7 mouse cellular contexts compared by ENCODE assay signal in genomic region chr11:96849145-96849544, GRCm38 (mm10). TPM values are rescaled to one million over a fixed set of nuclear protein-coding genes. Genes with fewer than 3 reads are reported as not detected.
DNase-seq lines count a peak whose midpoint lies in the region; ATAC-seq and TF ChIP-seq lines count a peak whose summit lies in the region.
"Not testable (repeated sequence)": the region's sequence is repeated elsewhere in the genome, so short reads cannot be mapped to it uniquely, and the experiment has no call there.

No protein-coding gene starts in this region.

- WGBS in embryonic facial prominence, embryonic 12.5 days, result 74% methylated on average over 5 of the region's 5 CpGs
- 72% methylated on average over 5 of the region's 5 CpGs for WGBS in forebrain, embryonic 16.5 days
- 69% methylated on average over 5 of the region's 5 CpGs for WGBS in heart, postnatal 0 days
- 75% methylated on average over 5 of the region's 5 CpGs for WGBS in intestine, embryonic 16.5 days
- 80% methylated on average over 5 of the region's 5 CpGs for WGBS in limb, embryonic 12.5 days
- WGBS in lung, embryonic 14.5 days, result 68% methylated on average over 5 of the region's 5 CpGs
- WGBS in neural tube, embryonic 11.5 days, result 76% methylated on average over 5 of the region's 5 CpGs

- not testable (repeated sequence) for H3K27ac ChIP-seq in embryonic facial prominence, embryonic 12.5 days; forebrain, embryonic 16.5 days (ENCODE audit: low read length); intestine, embryonic 16.5 days (ENCODE audit: low read length); lung, embryonic 14.5 days (ENCODE audit: low read depth); neural tube, embryonic 11.5 days (ENCODE audit: low read depth, low read length)
- H3K27ac ChIP-seq in heart, postnatal 0 days (ENCODE audit: low read depth), result peak overlapping the region; percentile 62; the same call in 1 of the 2 replicates
- peak overlapping the region; percentile 72; the same call in 1 of the 2 replicates for H3K27ac ChIP-seq in limb, embryonic 12.5 days

- TF ChIP-seq EP300 in heart, postnatal 0 days (IDR thresholded peaks at IDR 0.05; ENCODE audit: low read depth), result not testable (repeated sequence)

- H3K4me3 ChIP-seq in embryonic facial prominence, embryonic 12.5 days, result peak overlapping the region; percentile 70
- not testable (repeated sequence) for H3K4me3 ChIP-seq in forebrain, embryonic 16.5 days (replicated peaks; ENCODE audit: low read length)
- H3K4me3 ChIP-seq in heart, postnatal 0 days (ENCODE audit: low read depth, low read length), result peak overlapping the region; percentile 79
- H3K4me3 ChIP-seq in intestine, embryonic 16.5 days (ENCODE audit: low read length), result peak overlapping the region; percentile 71
- H3K4me3 ChIP-seq in limb, embryonic 12.5 days (replicated peaks), result peak overlapping the region; percentile 71
- H3K4me3 ChIP-seq in lung, embryonic 14.5 days (ENCODE audit: low read depth, low read length), result peak overlapping the region; percentile 68
- H3K4me3 ChIP-seq in neural tube, embryonic 11.5 days (ENCODE audit: low read depth, low read length), result peak overlapping the region; percentile 49; the same call in 1 of the 2 replicates

- ATAC-seq in embryonic facial prominence, embryonic 12.5 days (ENCODE audit: insufficient number of reproducible peaks, insufficient read depth, low FRiP score, low TSS enrichment); forebrain, embryonic 16.5 days; heart, postnatal 0 days (ENCODE audit: insufficient read depth, low read depth); intestine, embryonic 16.5 days; limb, embryonic 12.5 days (ENCODE audit: insufficient number of reproducible peaks, insufficient read depth, low FRiP score, low TSS enrichment, low read depth); lung, embryonic 14.5 days (ENCODE audit: insufficient read depth); neural tube, embryonic 11.5 days (ENCODE audit: insufficient read depth, low FRiP score, low TSS enrichment): not testable (repeated sequence)

- not testable (repeated sequence) for DNase-seq in heart, postnatal 0 days (ENCODE audit: low spot score); lung, embryonic 14.5 days; neural tube, embryonic 11.5 days (ENCODE audit: low spot score)

- not testable (repeated sequence) for TF ChIP-seq CTCF in heart, postnatal 0 days (IDR thresholded peaks at IDR 0.05; ENCODE audit: low read depth); lung, embryonic 14.5 days (IDR thresholded peaks at IDR 0.05; ENCODE audit: low read depth)

- not testable (repeated sequence) for H3K27me3 ChIP-seq in embryonic facial prominence, embryonic 12.5 days; heart, postnatal 0 days (ENCODE audit: control insufficient read depth, insufficient read depth, low read length); intestine, embryonic 16.5 days (replicated peaks; ENCODE audit: control insufficient read depth, insufficient read depth, low read length); limb, embryonic 12.5 days; lung, embryonic 14.5 days (ENCODE audit: insufficient read depth, low read length); neural tube, embryonic 11.5 days (ENCODE audit: control insufficient read depth, insufficient read depth, low read length)
- H3K27me3 ChIP-seq in forebrain, embryonic 16.5 days (replicated peaks; ENCODE audit: control insufficient read depth, insufficient read depth, low read length), result peaks cover 12% of the 10 kb centered on the region; the same call in 1 of the 2 replicates

- H3K36me3 ChIP-seq in embryonic facial prominence, embryonic 12.5 days; forebrain, embryonic 16.5 days (ENCODE audit: control insufficient read depth, insufficient read depth); intestine, embryonic 16.5 days (ENCODE audit: control insufficient read depth, insufficient read depth, low read length); limb, embryonic 12.5 days; lung, embryonic 14.5 days (ENCODE audit: insufficient read depth); neural tube, embryonic 11.5 days (ENCODE audit: control insufficient read depth, insufficient read depth, low read length): not testable (repeated sequence)
- H3K36me3 ChIP-seq in heart, postnatal 0 days (replicated peaks; ENCODE audit: control insufficient read depth, insufficient read depth, low read length), result 0 out of 2 replicates have a peak, but pooled peaks cover 10% of the 10 kb centered on the region

- H3K9ac ChIP-seq in embryonic facial prominence, embryonic 12.5 days, result peak overlapping the region; percentile 86
- H3K9ac ChIP-seq in forebrain, embryonic 16.5 days (replicated peaks; ENCODE audit: low read depth, low read length); heart, postnatal 0 days (replicated peaks; ENCODE audit: low read depth, low read length); limb, embryonic 12.5 days (replicated peaks): not testable (repeated sequence)
- peak overlapping the region; percentile 79; the same call in 1 of the 2 replicates for H3K9ac ChIP-seq in intestine, embryonic 16.5 days (ENCODE audit: low read depth, low read length)
- H3K9ac ChIP-seq in lung, embryonic 14.5 days, result peak overlapping the region; percentile 82; the same call in 1 of the 2 replicates
- H3K9ac ChIP-seq in neural tube, embryonic 11.5 days (ENCODE audit: low read length), result 0 out of 2 replicates have a peak overlapping the region, but pooled peaks have one; percentile 57

- peak overlapping the region; percentile 80 for H3K4me2 ChIP-seq in embryonic facial prominence, embryonic 12.5 days (replicated peaks)
- H3K4me2 ChIP-seq in forebrain, embryonic 16.5 days (ENCODE audit: low read length), result peak overlapping the region; percentile 61; the same call in 1 of the 2 replicates
- peak overlapping the region; percentile 80 for H3K4me2 ChIP-seq in heart, postnatal 0 days (ENCODE audit: low read depth, low read length)
- H3K4me2 ChIP-seq in intestine, embryonic 16.5 days (ENCODE audit: low read depth, low read length), result peak overlapping the region; percentile 90
- peak overlapping the region; percentile 70 for H3K4me2 ChIP-seq in limb, embryonic 12.5 days
- peak overlapping the region; percentile 83 for H3K4me2 ChIP-seq in lung, embryonic 14.5 days
- H3K4me2 ChIP-seq in neural tube, embryonic 11.5 days (ENCODE audit: low read depth), result peak overlapping the region; percentile 85

- H3K9me3 ChIP-seq in embryonic facial prominence, embryonic 12.5 days; forebrain, embryonic 16.5 days (ENCODE audit: control insufficient read depth, low read length); heart, postnatal 0 days (replicated peaks; ENCODE audit: control insufficient read depth, low read length); intestine, embryonic 16.5 days (ENCODE audit: control insufficient read depth, low read length); limb, embryonic 12.5 days; lung, embryonic 14.5 days (ENCODE audit: low read depth, low read length); neural tube, embryonic 11.5 days (ENCODE audit: control insufficient read depth, low read length): not testable (repeated sequence)

- H3K4me1 ChIP-seq in embryonic facial prominence, embryonic 12.5 days, result peaks cover 13% of the 10 kb centered on the region; the same call in 1 of the 2 replicates
- not testable (repeated sequence) for H3K4me1 ChIP-seq in forebrain, embryonic 16.5 days (replicated peaks; ENCODE audit: control insufficient read depth, insufficient read depth, low read length); heart, postnatal 0 days (ENCODE audit: control insufficient read depth, insufficient read depth); intestine, embryonic 16.5 days (ENCODE audit: control insufficient read depth, insufficient read depth, low read length); lung, embryonic 14.5 days (ENCODE audit: insufficient read depth); neural tube, embryonic 11.5 days (ENCODE audit: control insufficient read depth, insufficient read depth, low read length)
- H3K4me1 ChIP-seq in limb, embryonic 12.5 days (replicated peaks), result peaks cover 14% of the 10 kb centered on the region

RNA-seq across cellular contexts. Expression of gene Copz2, which starts 0.5 kb away (rescaled TPM):
- polyA plus RNA-seq in embryonic facial prominence, embryonic 12.5 days (2016; fragmentation: Nextera tagmentation; extraction: Ambion mirVana), result 88.9 and 94.3 TPM in 2 replicates
- polyA plus RNA-seq in forebrain, embryonic 16.5 days (2015; fragmentation: Nextera tagmentation; extraction: Ambion mirVana), result 10.4 and 16.6 TPM in 2 replicates
- total RNA-seq in heart, postnatal 0 days (2014; rRNA removed; ENCODE audit: low replicate concordance), result 45.8 and 54.7 TPM in 2 replicates
- polyA plus RNA-seq in heart, postnatal 0 days (2015; fragmentation: Nextera tagmentation; extraction: Ambion mirVana), result 119 and 123 TPM in 2 replicates
- 76.6 and 81.4 TPM in 2 replicates for polyA plus RNA-seq in intestine, embryonic 16.5 days (2015; fragmentation: Nextera tagmentation; extraction: Ambion mirVana)
- 78.1 and 88.3 TPM in 2 replicates for polyA plus RNA-seq in limb, embryonic 12.5 days (2016; fragmentation: Nextera tagmentation; extraction: Ambion mirVana)
- 144 and 151 TPM in 2 replicates for polyA plus RNA-seq in lung, embryonic 14.5 days (2014; fragmentation: Nextera tagmentation; extraction: Ambion mirVana)
- polyA plus RNA-seq in neural tube, embryonic 11.5 days (2014; fragmentation: Nextera tagmentation; extraction: Ambion mirVana), result 44.8 and 46.5 TPM in 2 replicates

RNA-seq across cellular contexts. Expression of gene Nfe2l1, which starts 19.4 kb away (rescaled TPM):
- polyA plus RNA-seq in embryonic facial prominence, embryonic 12.5 days (2016; fragmentation: Nextera tagmentation; extraction: Ambion mirVana), result 72.6 and 75.8 TPM in 2 replicates
- 64.8 and 68.2 TPM in 2 replicates for polyA plus RNA-seq in forebrain, embryonic 16.5 days (2015; fragmentation: Nextera tagmentation; extraction: Ambion mirVana)
- total RNA-seq in heart, postnatal 0 days (2014; rRNA removed; ENCODE audit: low replicate concordance), result 98.8 and 99.1 TPM in 2 replicates
- polyA plus RNA-seq in heart, postnatal 0 days (2015; fragmentation: Nextera tagmentation; extraction: Ambion mirVana), result 81.2 and 83.5 TPM in 2 replicates
- polyA plus RNA-seq in intestine, embryonic 16.5 days (2015; fragmentation: Nextera tagmentation; extraction: Ambion mirVana), result 51.7 and 52.5 TPM in 2 replicates
- 66.3 and 70.1 TPM in 2 replicates for polyA plus RNA-seq in limb, embryonic 12.5 days (2016; fragmentation: Nextera tagmentation; extraction: Ambion mirVana)
- polyA plus RNA-seq in lung, embryonic 14.5 days (2014; fragmentation: Nextera tagmentation; extraction: Ambion mirVana), result 34.6 and 39.5 TPM in 2 replicates
- 45.4 and 46.8 TPM in 2 replicates for polyA plus RNA-seq in neural tube, embryonic 11.5 days (2014; fragmentation: Nextera tagmentation; extraction: Ambion mirVana)
